Mouse (Mus musculus): ENCODE measurements at regions not wholly inside any gene's neighbourhood (a gene's known extent, or its start where the extent isn't known, plus 50 kb on each side); places are given as distances from the start of the nearest gene placed in this dataset.

DNA sequence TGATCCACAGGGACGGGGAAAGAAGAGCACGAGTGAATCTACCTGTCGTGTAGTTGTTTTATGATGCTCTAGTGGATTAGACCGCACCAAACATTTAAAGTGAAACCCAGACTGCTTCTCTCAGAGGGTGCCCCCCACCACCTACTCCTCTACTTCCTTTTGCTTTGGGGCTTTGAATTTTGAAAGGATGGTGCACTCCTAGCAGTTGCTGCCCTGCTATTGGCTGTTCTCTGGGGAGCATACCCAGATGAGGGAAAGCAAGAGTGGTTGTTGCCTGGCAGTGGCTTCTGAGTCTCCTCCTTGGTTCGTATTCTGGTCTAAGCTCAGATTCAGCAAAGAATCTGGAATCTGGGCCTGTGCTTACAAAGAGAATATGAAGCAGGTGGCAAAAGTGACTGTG lies 71.4 kb upstream of the Olfr1507 start:
- TF ChIP-seq POLR2A (IDR thresholded peaks at IDR 0.05; ENCODE audit: control insufficient read depth, extremely low read depth, insufficient read depth, low read length, poor library complexity) (no peak), CTCF (IDR thresholded peaks at IDR 0.05; ENCODE audit: borderline replicate concordance, control insufficient read depth, extremely low read depth, insufficient read depth, low read length, poor library complexity) (no peak)
